Mouse (Mus musculus) testis, adult 2 months (tissue): ENCODE measurements around the gene Ttc3. TPM values are rescaled to one million over a fixed set of nuclear protein-coding genes. Genes with fewer than 3 reads are reported as not detected.

Experiments used
- H3K27ac ChIP-seq: fragments of 200-500 bp; 2 replicates; pipeline ENCODE4 v1.5.1; 2012; ENCODE audit warnings: low read depth, low read length; ENCODE audit not compliant: control insufficient read depth, insufficient read depth
- H3K27me3 ChIP-seq: fragments of 200-500 bp; 2 replicates; pipeline ENCODE4 v1.6.1; 2012; ENCODE audit warnings: mild to moderate bottlenecking, low read length, moderate library complexity; ENCODE audit not compliant: control insufficient read depth, insufficient read depth
- H3K36me3 ChIP-seq: fragments of 200-500 bp; 2 replicates; pipeline ENCODE4 v1.6.1; 2012; ENCODE audit warnings: mild to moderate bottlenecking, low read length; ENCODE audit not compliant: control insufficient read depth, insufficient read depth
- H3K4me1 ChIP-seq: fragments of 200-500 bp; 2 replicates; pipeline ENCODE4 v1.6.1; 2012; ENCODE audit warnings: low read length; ENCODE audit not compliant: control insufficient read depth, insufficient read depth
- H3K4me3 ChIP-seq: fragments of 200-500 bp; 2 replicates; pipeline ENCODE4 v1.5.1; 2012; ENCODE audit warnings: low read depth, mild to moderate bottlenecking, low read length, moderate library complexity, mixed read lengths; ENCODE audit not compliant: control insufficient read depth
- CTCF ChIP-seq: fragments of 200-500 bp; IDR thresholded peaks from 2 replicates; pipeline ENCODE4 v1.5.1; 2012; ENCODE audit warnings: low read depth, mild to moderate bottlenecking, inconsistent platforms, low read length, moderate library complexity; ENCODE audit not compliant: control insufficient read depth, insufficient read depth, insufficient replicate concordance
- POLR2A ChIP-seq: fragments of 200-500 bp; IDR thresholded peaks from 2 replicates; pipeline ENCODE4 v1.6.1; 2012; ENCODE audit warnings: low read depth, mild to moderate bottlenecking, inconsistent platforms, low read length, moderate library complexity; ENCODE audit not compliant: control insufficient read depth
- polyA plus RNA-seq: library from polyadenylated mRNA; depleted of rRNA; stranded (reverse); fragments of >200 nt; gene quantifications from 2 replicates; pipeline ENCODE4 v1.2.3, GENCODE M21; 2012

Gene Ttc3
- polyA plus RNA-seq, 1 experiment = 10.7 TPM

DNA sequence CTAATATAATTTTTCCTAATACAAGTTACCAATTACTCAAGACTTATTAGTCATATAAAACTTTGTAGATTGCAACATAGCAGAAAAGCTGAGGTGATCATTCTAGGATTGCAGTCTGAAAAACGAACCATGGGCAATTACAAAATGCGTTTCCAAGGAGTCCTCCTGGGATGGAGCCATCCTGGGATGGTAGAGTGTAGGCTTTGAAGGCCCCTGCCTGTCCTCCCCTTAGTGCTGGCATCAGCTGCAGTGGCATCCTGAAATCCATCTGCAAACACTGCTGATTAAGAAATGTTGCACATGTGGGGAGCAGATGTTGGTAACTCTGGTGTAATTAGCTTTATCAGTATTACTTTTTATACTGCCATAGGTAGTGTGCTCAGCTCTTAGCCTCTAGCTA is 70.9 kb downstream of the Ttc3 start:
- H3K27me3 ChIP-seq = no peaks in the 10 kb centered on the region
- H3K36me3 ChIP-seq = peaks cover 2% of the 10 kb centered on the region
- TF ChIP-seq POLR2A = no peak
- no peak for TF ChIP-seq CTCF
- no peak overlapping the region for H3K27ac ChIP-seq
- no peak overlapping the region for H3K4me3 ChIP-seq
- H3K4me1 ChIP-seq = no peaks in the 10 kb centered on the region

GRCm38 (mm10) chr16:94449151-94449550 is 78.7 kb downstream of the Ttc3 start:
- Histone ChIP-seq H3K4me3 (no peak overlapping the region), H3K27ac (no peak overlapping the region), H3K4me1 (no peaks in the 10 kb centered on the region), H3K36me3 (peaks cover 1% of the 10 kb centered on the region; the same call in 1 of the 2 replicates), H3K27me3 (no peaks in the 10 kb centered on the region)
- TF ChIP-seq POLR2A = no peak
- TF ChIP-seq CTCF = no peak

GRCm38 (mm10) chr16:94449632-94450031 is 79.2 kb downstream of the Ttc3 start:
- peaks cover 1% of the 10 kb centered on the region; the same call in 1 of the 2 replicates for H3K36me3 ChIP-seq
- no peak overlapping the region for H3K27ac ChIP-seq
- no peaks in the 10 kb centered on the region for H3K4me1 ChIP-seq
- H3K4me3 ChIP-seq = no peak overlapping the region
- H3K27me3 ChIP-seq = no peaks in the 10 kb centered on the region
- no peak for TF ChIP-seq POLR2A
- no peak for TF ChIP-seq CTCF

DNA sequence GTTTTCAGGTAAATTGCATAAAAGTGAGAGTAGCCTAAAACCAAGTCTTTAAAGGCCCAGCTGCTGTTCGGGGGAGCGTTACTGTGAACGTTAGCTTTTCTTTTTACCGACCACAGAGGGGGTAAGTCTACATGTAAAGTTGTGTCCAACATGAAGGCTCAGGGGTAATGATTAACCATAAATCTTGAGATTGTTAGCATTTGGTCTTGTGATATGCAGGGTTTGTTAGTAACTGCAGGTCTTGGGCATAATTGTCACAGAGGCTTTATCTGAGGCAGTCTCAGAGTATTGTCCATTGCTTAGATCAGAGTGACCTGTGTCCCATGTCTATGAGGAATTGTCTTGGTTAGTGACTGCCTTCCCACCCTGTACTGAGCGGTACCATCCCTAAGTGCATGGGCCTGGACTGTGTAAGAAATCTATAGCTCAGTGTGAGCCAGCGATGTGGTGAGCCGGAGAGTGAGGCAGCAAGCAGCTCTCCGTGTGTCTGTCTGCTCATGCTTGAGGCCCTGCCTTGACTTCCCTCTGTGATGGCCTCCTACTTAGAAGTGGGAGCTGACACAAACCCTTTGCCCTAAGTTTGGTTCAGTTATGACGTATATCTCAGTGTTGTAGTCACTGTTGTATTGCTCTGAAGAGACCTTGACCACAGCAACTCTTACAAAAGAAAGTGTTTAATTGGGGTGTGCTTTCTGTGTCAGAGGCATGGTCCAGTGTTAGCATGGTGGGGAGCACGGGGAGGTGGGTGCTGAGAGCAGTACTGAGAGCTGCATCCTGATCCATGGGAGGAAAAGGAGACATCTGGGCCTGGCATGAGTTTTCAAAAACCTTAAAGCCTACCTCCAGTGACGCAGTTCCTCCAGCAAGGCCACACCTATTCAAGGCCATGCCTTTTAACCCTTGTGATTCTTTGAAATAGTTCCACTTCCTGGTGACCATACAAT is 81.4 kb downstream of the Ttc3 start:
- H3K27ac ChIP-seq = no peak overlapping the region

DNA sequence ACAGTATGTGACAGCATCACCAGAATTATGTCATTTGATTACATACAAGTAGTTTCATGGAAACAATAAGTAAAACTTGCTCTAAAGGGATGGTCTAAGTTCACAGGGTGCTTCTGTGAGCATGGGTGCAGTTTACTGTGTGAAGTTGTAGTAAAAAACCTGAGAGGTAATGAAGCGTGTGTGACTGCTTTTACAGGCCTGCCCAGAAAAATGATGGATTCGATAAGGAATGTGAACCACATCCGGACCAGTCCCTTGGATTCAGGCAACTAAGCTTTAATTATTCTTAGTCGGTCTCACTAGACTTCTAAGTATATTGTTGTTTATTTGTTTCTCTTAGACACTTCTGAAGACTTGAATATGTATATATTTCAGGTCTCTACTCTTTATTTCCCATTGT is 82.3 kb downstream of the Ttc3 start:
- Histone ChIP-seq H3K27ac (no peak overlapping the region), H3K4me3 (no peak overlapping the region), H3K27me3 (no peaks in the 10 kb centered on the region), H3K4me1 (no peaks in the 10 kb centered on the region), H3K36me3 (peaks cover 1% of the 10 kb centered on the region; the same call in 1 of the 2 replicates)
- TF ChIP-seq POLR2A (no peak), CTCF (no peak)

More for the DNA sequence above, 81.4 kb downstream of the Ttc3 start:
- no peak for TF ChIP-seq POLR2A
- TF ChIP-seq CTCF = no peak
- Histone ChIP-seq H3K36me3 (peaks cover 1% of the 10 kb centered on the region; the same call in 1 of the 2 replicates), H3K27me3 (no peaks in the 10 kb centered on the region), H3K4me3 (no peak overlapping the region), H3K4me1 (no peaks in the 10 kb centered on the region)

DNA sequence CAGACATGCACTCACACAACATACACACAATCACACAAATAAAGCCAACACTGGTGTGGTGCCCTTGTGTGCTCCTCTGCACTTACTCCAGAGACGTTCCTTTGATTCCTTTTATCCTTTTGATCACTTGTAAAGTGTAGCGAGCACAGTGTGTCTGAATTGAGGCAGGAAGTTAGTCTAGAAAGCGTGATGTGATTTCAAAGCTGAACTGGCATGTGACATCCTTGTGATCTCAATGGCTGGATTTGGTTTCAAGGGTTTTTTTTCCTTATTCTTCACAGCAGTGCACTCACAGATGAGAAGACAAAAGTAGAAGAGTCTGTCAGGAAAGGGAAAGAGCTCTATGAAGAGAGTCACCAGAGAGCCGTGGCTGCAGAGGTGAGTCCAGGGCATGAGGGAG is 83.7 kb downstream of the Ttc3 start:
- Histone ChIP-seq H3K27me3 (no peaks in the 10 kb centered on the region), H3K4me3 (no peak overlapping the region), H3K36me3 (peaks cover under 1% of the 10 kb centered on the region; the same call in 1 of the 2 replicates), H3K27ac (no peak overlapping the region), H3K4me1 (no peaks in the 10 kb centered on the region)
- TF ChIP-seq POLR2A (no peak), CTCF (no peak)

DNA sequence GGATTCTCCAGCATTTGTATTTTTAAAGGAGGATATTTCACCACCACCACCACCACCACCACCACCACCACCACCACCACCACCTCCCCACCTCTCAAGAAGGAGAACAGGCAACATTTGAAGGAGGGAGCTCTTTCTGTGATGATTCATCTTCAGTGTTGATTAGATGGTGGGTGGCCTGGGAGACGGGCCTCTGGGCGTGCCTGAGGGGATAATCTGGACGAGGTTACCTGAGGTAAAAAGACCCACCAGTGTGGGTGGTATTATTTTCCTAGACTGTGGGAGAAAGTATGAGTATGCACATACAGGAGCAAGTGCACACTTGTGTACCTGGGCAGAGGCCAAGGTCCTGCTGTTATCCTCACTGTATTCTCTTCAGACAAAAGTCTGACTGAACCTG is 93.6 kb downstream of the Ttc3 start:
- TF ChIP-seq POLR2A (no peak), CTCF (no peak)
- no peaks in the 10 kb centered on the region; the same call in none of the 2 replicates for H3K36me3 ChIP-seq
- H3K27me3 ChIP-seq = no peaks in the 10 kb centered on the region
- H3K4me3 ChIP-seq = no peak overlapping the region
- no peaks in the 10 kb centered on the region for H3K4me1 ChIP-seq
- H3K27ac ChIP-seq = no peak overlapping the region
